Mouse (Mus musculus) liver, embryonic 16.5 days (tissue): ENCODE measurements around the gene Denr. TPM values are rescaled to one million over a fixed set of nuclear protein-coding genes. Genes with fewer than 3 reads are reported as not detected.

Experiments
- ATAC-seq: fragments of 200-750 bp; cut with Nextera tagmentation; 2 replicates; pipeline ENCODE4 v1.8.0; 2017; ENCODE audit warnings: low read depth, mild to moderate bottlenecking, moderate number of reproducible peaks, moderate library complexity
- H3K27ac ChIP-seq: fragments of 300-500 bp; sonication (generic); 2 replicates; pipeline ENCODE4 v1.5.1; 2014; ENCODE audit warnings: mild to moderate bottlenecking, low read length
- H3K27me3 ChIP-seq: fragments of 300-500 bp; sonication (generic); 2 replicates; pipeline ENCODE4 v1.6.1; 2014; ENCODE audit warnings: low read depth, low read length, mixed read lengths; ENCODE audit not compliant: control insufficient read depth, insufficient read depth
- H3K36me3 ChIP-seq: fragments of 300-500 bp; sonication (generic); 2 replicates; pipeline ENCODE4 v1.6.1; 2014; ENCODE audit warnings: mild to moderate bottlenecking; ENCODE audit not compliant: control insufficient read depth, insufficient read depth
- H3K4me1 ChIP-seq: fragments of 300-500 bp; sonication (generic); 2 replicates; pipeline ENCODE4 v1.6.1; 2014; ENCODE audit warnings: low read depth, low read length, mixed read lengths; ENCODE audit not compliant: control insufficient read depth
- H3K4me2 ChIP-seq: fragments of 300-500 bp; sonication (generic); 2 replicates; pipeline ENCODE4 v1.6.1; 2014; ENCODE audit warnings: low read depth, low read length, mixed read lengths
- H3K4me3 ChIP-seq: fragments of 300-500 bp; sonication (generic); 2 replicates; pipeline ENCODE4 v1.5.1; 2014; ENCODE audit warnings: low read depth, mild to moderate bottlenecking, low read length
- H3K9ac ChIP-seq: fragments of 300-500 bp; sonication (generic); 2 replicates; pipeline ENCODE4 v1.6.1; 2014; ENCODE audit warnings: low read depth, low read length
- H3K9me3 ChIP-seq: fragments of 300-500 bp; sonication (generic); replicated peaks from 2 replicates; pipeline ENCODE4 v1.6.1; 2016; ENCODE audit warnings: low read length; ENCODE audit not compliant: control insufficient read depth
- WGBS: fragments of 180-500 bp; shearing (Covaris S2); extraction: QIAGEN DNeasy Blood & Tissue Kit; methylation state at CpG from one replicate; pipeline ENCODE4 v1.1.7; 2014; ENCODE audit not compliant: insufficient replicate concordance; 5-methylcytosine and 5-hydroxymethylcytosine counted together
- polyA plus RNA-seq: library from polyadenylated mRNA; unstranded; fragments of >200 nt; fragmentation: Nextera tagmentation; extraction: Ambion mirVana; gene quantifications from 2 replicates; pipeline ENCODE4 v1.2.1, GENCODE M21; 2015

The Denr gene
- polyA plus RNA-seq, 1 experiment from 2014 or later, result 37.6 TPM

GRCm38 (mm10) chr5:123893520-123893919, 13.5 kb upstream of the Denr start:
- WGBS, result 54% methylated on average over 5 of the region's 5 CpGs
- Histone ChIP-seq H3K27me3 (no peaks in the 10 kb centered on the region), H3K4me2 (no peak overlapping the region), H3K4me1 (no peaks in the 10 kb centered on the region; the same call in 1 of the 2 replicates), H3K4me3 (no peak overlapping the region), H3K36me3 (no peaks in the 10 kb centered on the region), H3K9me3 (no peaks in the 10 kb centered on the region), H3K27ac (no peak overlapping the region), H3K9ac (no peak overlapping the region)
- no peak for ATAC-seq

GRCm38 (mm10) chr5:123896395-123896794, 10.6 kb upstream of the Denr start:
- Histone ChIP-seq H3K4me2 (no peak overlapping the region), H3K27me3 (no peaks in the 10 kb centered on the region), H3K4me1 (no peaks in the 10 kb centered on the region; the same call in 1 of the 2 replicates), H3K27ac (no peak overlapping the region), H3K9me3 (no peaks in the 10 kb centered on the region), H3K4me3 (no peak overlapping the region), H3K36me3 (no peaks in the 10 kb centered on the region), H3K9ac (no peak overlapping the region)
- ATAC-seq, result no peak
- WGBS, result 65% methylated on average over 11 of the region's 11 CpGs

GRCm38 (mm10) chr5:123897352-123897751, 9.6 kb upstream of the Denr start:
- Histone ChIP-seq H3K4me2 (no peak overlapping the region), H3K27me3 (no peaks in the 10 kb centered on the region), H3K4me1 (no peaks in the 10 kb centered on the region), H3K4me3 (no peak overlapping the region), H3K9me3 (no peaks in the 10 kb centered on the region), H3K36me3 (no peaks in the 10 kb centered on the region), H3K9ac (no peak overlapping the region), H3K27ac (no peak overlapping the region)
- 29% methylated on average over 13 of the region's 13 CpGs for WGBS
- ATAC-seq, result no peak

- H3K4me1 ChIP-seq, result peaks cover 15% of the 10 kb centered on the region
- H3K9ac ChIP-seq, result no peak overlapping the region
- no peak for ATAC-seq
- H3K27me3 ChIP-seq, result no peaks in the 10 kb centered on the region
- H3K36me3 ChIP-seq, result no peaks in the 10 kb centered on the region
- no peaks in the 10 kb centered on the region for H3K9me3 ChIP-seq
- H3K27ac ChIP-seq, result no peak overlapping the region
- no peak overlapping the region for H3K4me2 ChIP-seq
- H3K4me3 ChIP-seq, result no peak overlapping the region
- WGBS, result 60% methylated on average over 11 of the region's 11 CpGs
Measured at GRCm38 (mm10) chr5:123904059-123904672, 2.8 kb upstream of the Denr start.

- peak overlapping the region; percentile 93 for H3K4me3 ChIP-seq
Measured at GRCm38 (mm10) chr5:123906146-123906975, 614 bp upstream of the Denr start.

GRCm38 (mm10) chr5:123907631-123907977, 629 bp downstream of the Denr start:
- H3K9me3 ChIP-seq, result no peaks in the 10 kb centered on the region
- peaks cover 15% of the 10 kb centered on the region for H3K4me1 ChIP-seq
- no peaks in the 10 kb centered on the region; the same call in 1 of the 2 replicates for H3K36me3 ChIP-seq
- peak overlapping the region; percentile 96 for H3K9ac ChIP-seq
- no peak for ATAC-seq
- 1% methylated on average over 10 of the region's 10 CpGs for WGBS
- peak overlapping the region; percentile 99 for H3K4me2 ChIP-seq
- H3K27me3 ChIP-seq, result no peaks in the 10 kb centered on the region
- H3K27ac ChIP-seq, result peak overlapping the region; percentile 70
- peak overlapping the region; percentile 93 for H3K4me3 ChIP-seq

More at GRCm38 (mm10) chr5:123906146-123906975, 614 bp upstream of the Denr start:
- H3K9ac ChIP-seq, result no peak overlapping the region
- H3K36me3 ChIP-seq, result no peaks in the 10 kb centered on the region; the same call in 1 of the 2 replicates
- no peaks in the 10 kb centered on the region for H3K9me3 ChIP-seq
- ATAC-seq, result no peak
- H3K4me2 ChIP-seq, result peak overlapping the region; percentile 99
- 58% methylated on average over 17 of the region's 17 CpGs for WGBS
- no peaks in the 10 kb centered on the region for H3K27me3 ChIP-seq
- peaks cover 15% of the 10 kb centered on the region for H3K4me1 ChIP-seq
- H3K27ac ChIP-seq, result no peak overlapping the region

- H3K27ac ChIP-seq, result no peak overlapping the region
- H3K36me3 ChIP-seq, result peaks cover 14% of the 10 kb centered on the region
- H3K4me2 ChIP-seq, result no peak overlapping the region
- no peaks in the 10 kb centered on the region for H3K4me1 ChIP-seq
- H3K9me3 ChIP-seq, result no peaks in the 10 kb centered on the region
- ATAC-seq, result no peak
- no peaks in the 10 kb centered on the region for H3K27me3 ChIP-seq
- no peak overlapping the region for H3K4me3 ChIP-seq
- H3K9ac ChIP-seq, result no peak overlapping the region
- WGBS, result 62% methylated on average over 3 of the region's 3 CpGs
Measured at GRCm38 (mm10) chr5:123914852-123915251, 7.9 kb downstream of the Denr start.

GRCm38 (mm10) chr5:123922112-123922511, 15.1 kb downstream of the Denr start:
- Histone ChIP-seq H3K4me1 (no peaks in the 10 kb centered on the region), H3K27ac (no peak overlapping the region), H3K9me3 (no peaks in the 10 kb centered on the region), H3K27me3 (no peaks in the 10 kb centered on the region), H3K4me3 (no peak overlapping the region), H3K36me3 (peaks cover 24% of the 10 kb centered on the region), H3K4me2 (no peak overlapping the region), H3K9ac (no peak overlapping the region)
- ATAC-seq, result no peak
- 77% methylated on average over 6 of the region's 6 CpGs for WGBS

GRCm38 (mm10) chr5:123927118-123927517, 20.1 kb downstream of the Denr start, which contains the start of gene Gm43518:
Gene Gm43518 (plus strand): TSS chr5:123927418.
- Histone ChIP-seq H3K4me1 (peaks cover 7% of the 10 kb centered on the region), H3K4me3 (no peak within 1 kb of the TSS), H3K27me3 (no peaks in the 10 kb centered on the region), H3K9ac (no peak within 1 kb of the TSS), H3K27ac (no peak within 1 kb of the TSS), H3K36me3 (peaks cover 21% of the 10 kb centered on the region), H3K4me2 (no peak within 1 kb of the TSS), H3K9me3 (no peaks in the 10 kb centered on the region)
- no peak for ATAC-seq
- WGBS, result 91% methylated on average over 9 of the region's 9 CpGs
